Mouse (Mus musculus) embryo, embryonic 11.5 days (tissue): ENCODE data around the gene Helz.

ENCODE experiments used
- DNase-seq: peaks from one replicate; pipeline ENCODE4 v3.0.0-alpha.2; 2012; ENCODE audit warnings: low read depth, low spot score

Helz gene

GRCm38 (mm10) chr11:107721057-107721456 is 173.3 kb downstream of the Helz start:
- DNase-seq = no peak

DNA sequence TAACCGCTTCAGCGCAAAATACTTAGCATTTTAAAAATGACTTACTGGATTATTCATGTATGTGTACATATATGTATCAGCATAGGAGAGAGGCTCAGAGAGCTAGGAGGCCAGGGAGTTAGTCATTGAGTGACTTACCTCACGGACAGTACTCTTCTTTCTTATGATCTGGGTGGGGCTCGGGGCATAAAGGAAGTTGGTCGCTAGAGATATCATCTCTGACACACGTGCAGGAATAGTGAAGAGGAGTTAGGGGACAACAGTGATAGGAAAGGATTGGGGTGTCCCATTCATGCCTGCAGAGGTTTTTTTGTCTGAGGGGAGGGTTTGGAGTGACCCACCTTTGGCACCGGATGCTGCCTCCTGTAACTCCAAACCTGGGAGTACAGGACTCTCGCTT is 176.9 kb downstream of the Helz start:
- DNase-seq = no peak

DNA sequence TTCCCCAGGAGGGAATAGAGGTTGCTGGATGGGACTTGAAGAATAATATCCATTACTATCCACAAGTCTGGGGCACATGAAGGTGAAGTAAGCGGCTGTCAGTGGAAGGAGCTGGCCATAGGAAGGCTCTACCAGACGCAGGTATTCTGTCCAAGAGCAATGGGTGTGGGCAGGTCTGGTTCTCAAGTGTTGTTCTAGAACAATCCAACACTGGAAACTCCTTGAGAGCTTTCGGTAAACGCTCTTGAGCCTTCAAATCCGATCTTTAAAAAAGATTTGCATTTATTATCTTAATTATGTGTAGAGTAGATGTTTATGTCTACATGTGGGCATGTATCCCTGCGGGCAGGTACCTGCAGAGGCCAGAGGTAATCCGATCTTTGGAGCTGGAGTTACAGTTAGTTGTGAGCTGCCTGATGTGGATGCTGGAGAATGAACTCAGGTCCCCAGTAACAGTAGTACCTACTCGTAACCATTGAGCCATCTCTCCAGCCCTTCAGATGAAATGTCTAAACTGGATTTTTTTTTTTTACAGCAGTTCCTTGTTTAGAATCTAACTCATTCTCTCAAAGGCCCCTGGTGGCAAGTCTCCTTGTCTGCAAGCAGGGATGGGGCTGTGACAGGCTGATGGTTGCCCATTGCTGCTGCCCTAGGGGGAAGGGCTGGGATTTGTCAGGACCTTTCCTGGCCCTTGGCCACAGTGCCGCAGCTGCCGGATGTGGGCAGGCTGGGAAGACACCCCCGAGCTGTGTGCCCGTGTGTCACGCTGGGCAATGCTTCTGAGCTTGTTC is 180.5 kb downstream of the Helz start:
- DNase-seq = no peak

DNA sequence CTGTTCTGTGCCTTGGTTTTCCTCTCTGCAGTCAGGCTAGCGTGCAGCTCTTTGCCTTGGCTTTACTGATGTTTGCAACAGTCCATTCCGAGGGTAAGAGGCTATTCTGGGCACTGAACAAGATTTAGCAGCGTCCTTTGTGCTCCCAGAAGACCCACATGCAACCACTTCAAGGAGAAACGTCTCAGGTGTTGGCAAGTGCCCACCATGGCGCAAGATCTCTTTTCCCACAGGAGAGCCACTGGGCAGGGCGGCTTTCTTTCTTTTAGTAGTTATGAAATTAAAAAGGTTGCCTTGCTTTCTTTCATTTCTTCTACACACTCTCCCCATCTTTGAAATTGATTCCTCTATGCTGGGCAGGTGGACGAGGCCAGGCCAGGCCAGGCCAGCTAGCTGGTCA is 181.4 kb downstream of the Helz start:
- DNase-seq = no peak

DNA sequence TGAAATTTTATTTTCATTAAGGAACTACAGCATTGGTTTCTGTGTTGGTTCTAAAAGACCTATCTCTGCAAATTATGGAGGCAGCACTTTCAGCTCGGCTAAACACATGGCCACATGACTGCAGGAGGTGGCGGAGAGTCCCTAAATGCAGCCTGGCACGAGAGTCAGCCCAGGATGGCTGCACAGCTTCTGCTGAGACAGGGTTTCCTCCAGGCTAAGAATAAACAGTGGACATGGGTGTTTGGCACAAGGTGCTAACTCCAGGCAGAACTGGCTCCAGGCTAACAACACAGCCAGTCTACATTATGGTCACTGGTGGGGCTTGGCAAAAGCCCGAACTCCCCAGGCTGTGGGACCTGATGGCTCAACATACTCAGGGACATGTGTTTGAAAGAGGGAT is 183.2 kb downstream of the Helz start:
- no peak for DNase-seq

- DNase-seq = no peak
These were observed 183.8 kb downstream of the Helz start for GRCm38 (mm10) chr11:107731498-107731897.

GRCm38 (mm10) chr11:107734133-107734532 is 186.4 kb downstream of the Helz start:
- DNase-seq = no peak

- no peak for DNase-seq
These were observed 190.2 kb downstream of the Helz start for GRCm38 (mm10) chr11:107737886-107738285.

GRCm38 (mm10) chr11:107738418-107739099 is 190.8 kb downstream of the Helz start:
- DNase-seq = no peak

DNA sequence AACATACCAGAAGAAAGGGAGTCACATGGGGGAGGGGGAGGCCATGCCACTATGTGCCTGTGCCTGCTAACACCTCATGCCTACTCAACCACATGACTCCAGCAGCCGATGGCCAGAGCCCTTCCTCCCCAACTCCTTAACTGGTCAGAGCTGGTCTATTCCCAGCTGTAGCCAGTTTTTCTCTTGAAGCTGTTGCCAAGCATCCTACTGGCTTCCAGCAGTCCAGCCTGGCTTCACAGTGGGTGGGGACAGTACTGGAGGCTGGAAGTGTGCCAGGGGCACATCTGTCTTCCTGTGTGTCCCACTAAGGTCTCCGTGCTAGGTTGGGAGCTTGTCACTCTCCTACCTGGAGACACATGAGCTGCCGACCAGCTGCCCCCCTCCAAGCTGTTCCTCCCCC is 195.4 kb downstream of the Helz start:
- DNase-seq = no peak
